Mouse (Mus musculus): ENCODE measurements around the gene Mcidas. TPM values are rescaled to one million over a fixed set of nuclear protein-coding genes. Genes with fewer than 3 reads are reported as not detected.

Gene Mcidas
- polyA plus RNA-seq, 1 experiment, result not detected

DNA sequence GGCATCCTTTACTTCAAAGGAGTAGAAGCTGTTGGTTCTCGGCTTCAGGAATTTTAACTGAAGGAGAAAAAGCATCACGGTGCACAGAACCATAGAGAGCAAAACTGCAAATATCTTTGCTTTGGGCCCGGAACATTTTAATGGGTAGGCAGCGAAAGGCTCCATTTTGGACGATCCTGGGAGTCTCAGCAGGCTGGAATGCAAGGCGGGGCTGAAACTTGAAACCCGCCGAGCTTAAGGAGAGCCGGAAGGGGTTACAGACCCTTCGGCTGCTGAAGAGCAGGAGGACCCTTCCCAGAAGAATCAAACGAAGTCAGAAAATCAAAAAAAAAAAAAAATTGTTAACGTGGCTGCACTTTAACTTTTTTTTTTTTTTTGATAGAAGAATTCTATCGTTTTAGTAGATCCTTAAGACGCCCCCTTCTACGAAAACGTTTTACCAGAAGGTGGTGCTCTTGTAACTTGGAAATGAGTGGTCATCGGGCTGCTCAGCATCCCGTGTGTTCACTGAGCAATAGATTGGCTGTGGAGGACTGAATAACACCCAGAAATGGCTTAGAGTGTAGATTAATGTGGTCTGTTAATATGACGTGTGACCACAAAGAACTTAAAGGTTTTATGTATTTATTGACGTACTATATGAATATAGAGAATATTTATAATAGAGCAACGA is 52.7 kb downstream of the Mcidas start, which contains the start of gene Gpx8:
Gene Gpx8 (minus strand): TSS at position 200 of the 673 bp plus-strand sequence.
- H3K9me3 ChIP-seq (ENCODE audit: control insufficient read depth, low read length), result no peaks in the 10 kb centered on the region
- TF ChIP-seq TAL1 (IDR thresholded peaks at IDR 0.05; ENCODE audit: low read length) (no peak), GATA1 (IDR thresholded peaks at IDR 0.05; ENCODE audit: low read length) (no peak)
- H3K36me3 ChIP-seq (ENCODE audit: control insufficient read depth), result no peaks in the 10 kb centered on the region
- no peak within 1 kb of the TSS for H3K4me3 ChIP-seq (replicated peaks)
- peaks cover 26% of the 10 kb centered on the region for H3K27me3 ChIP-seq (ENCODE audit: control insufficient read depth)
- no peaks in the 10 kb centered on the region for H3K4me1 ChIP-seq (ENCODE audit: control insufficient read depth)

DNA sequence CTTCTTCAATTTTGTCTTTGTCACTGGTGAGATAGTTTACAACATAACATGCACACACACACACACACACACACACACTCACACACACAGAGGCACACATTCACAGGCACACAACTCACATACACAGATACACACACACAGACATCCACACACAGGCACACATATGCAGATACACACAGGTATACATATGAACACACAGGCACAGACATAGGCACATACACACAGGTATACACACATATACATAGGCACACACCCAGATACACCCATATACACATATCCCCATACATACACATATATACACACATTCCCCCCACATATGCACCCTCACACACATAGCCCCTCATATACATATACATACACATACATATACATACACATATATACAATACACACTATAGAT is 53.4 kb downstream of the Mcidas start:
- no peaks in the 10 kb centered on the region for H3K9me3 ChIP-seq (ENCODE audit: control insufficient read depth, low read length)
- no peak overlapping the region for H3K4me3 ChIP-seq (replicated peaks)
- H3K27me3 ChIP-seq (ENCODE audit: control insufficient read depth), result peaks cover 26% of the 10 kb centered on the region
- H3K4me1 ChIP-seq (ENCODE audit: control insufficient read depth), result no peaks in the 10 kb centered on the region
- TF ChIP-seq GATA1 (IDR thresholded peaks at IDR 0.05; ENCODE audit: low read length), result no peak
- no peak for TF ChIP-seq TAL1 (IDR thresholded peaks at IDR 0.05; ENCODE audit: low read length)
- H3K36me3 ChIP-seq (ENCODE audit: control insufficient read depth), result no peaks in the 10 kb centered on the region

DNA sequence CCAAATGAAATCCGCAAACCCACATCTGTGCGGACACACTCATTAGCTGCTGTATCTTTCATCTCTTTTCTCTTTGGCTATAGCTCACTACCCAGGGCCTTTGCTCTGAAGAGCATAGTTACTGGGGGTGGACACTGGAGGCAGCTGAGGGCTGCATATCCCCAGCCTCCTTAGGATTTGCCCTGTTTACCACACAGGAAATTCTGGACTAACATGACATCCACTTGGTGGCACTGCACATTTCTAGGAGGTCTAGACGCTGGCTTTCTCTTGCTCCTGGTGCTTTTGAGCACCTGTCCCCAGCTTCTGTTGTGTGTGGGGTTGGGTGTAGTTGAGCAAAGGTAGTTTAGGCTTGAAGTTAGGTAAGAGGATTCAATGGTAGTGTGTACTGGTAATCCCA is 54.0 kb downstream of the Mcidas start:
- Histone ChIP-seq H3K36me3 (ENCODE audit: control insufficient read depth) (no peaks in the 10 kb centered on the region), H3K27me3 (ENCODE audit: control insufficient read depth) (peaks cover 26% of the 10 kb centered on the region), H3K4me1 (ENCODE audit: control insufficient read depth) (no peaks in the 10 kb centered on the region), H3K4me3 (replicated peaks) (no peak overlapping the region), H3K9me3 (ENCODE audit: control insufficient read depth, low read length) (no peaks in the 10 kb centered on the region)
- TF ChIP-seq GATA1 (IDR thresholded peaks at IDR 0.05; ENCODE audit: low read length), result no peak
- no peak for TF ChIP-seq TAL1 (IDR thresholded peaks at IDR 0.05; ENCODE audit: low read length)

Other genes starting within 250 kb of the Mcidas start
- gene Plpp1, start 193.1 kb upstream of the Mcidas start, polyA plus RNA-seq (2012), result 5.1 and 5.2 TPM in 2 replicates
- gene Mtrex, start 66.4 kb upstream of the Mcidas start, polyA plus RNA-seq (2012), result 0.34 TPM in 2 replicates
- gene Dhx29, start 66.4 kb upstream of the Mcidas start, polyA plus RNA-seq (2012), result 0.14 and 0.17 TPM in 2 replicates
- not detected in 2 replicates for gene Ccno, start 6.0 kb upstream of the Mcidas start, polyA plus RNA-seq (2012)
- not detected in 2 replicates for gene Cdc20b, start 41.3 kb downstream of the Mcidas start, polyA plus RNA-seq (2012)
- not detected in 2 replicates for gene Gpx8, start 52.6 kb downstream of the Mcidas start, polyA plus RNA-seq (2012)
- gene Gzma, start 107.1 kb downstream of the Mcidas start, polyA plus RNA-seq (2012), result not detected in 2 replicates
- gene Esm1, start 215.8 kb downstream of the Mcidas start, polyA plus RNA-seq (2012), result 0.02 TPM in 1 of 2 replicates, not detected in the other
- not detected in 2 replicates for gene Gzmk, start 232.1 kb downstream of the Mcidas start, polyA plus RNA-seq (2012)

Data from erythroblast, embryonic 14.5 days (primary cell).